In the genomic region with DNA sequence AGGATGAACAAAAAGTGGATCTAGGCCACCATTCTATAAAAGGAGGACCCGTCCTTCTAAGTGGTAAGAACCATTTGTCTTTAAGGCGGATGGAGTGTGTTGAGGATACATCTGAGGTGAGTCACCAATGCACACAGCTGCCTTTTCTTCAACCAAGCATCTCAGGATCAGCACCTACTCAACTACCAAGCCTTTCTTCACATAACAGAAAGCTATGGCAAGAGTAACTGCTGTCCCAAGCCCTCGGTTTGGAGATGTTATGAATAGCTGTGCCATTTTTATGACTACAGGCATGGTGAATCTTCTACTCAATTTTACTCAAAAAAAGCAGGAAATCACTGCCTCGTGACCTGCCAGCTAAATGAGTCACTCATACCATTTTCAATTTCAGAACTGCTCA, we compare ENCODE assay signal across 12 mouse cellular contexts.
"Had no signal": no experiment of that assay in that cellular context is flagged by ENCODE, and none has a peak within 500 bp of the region (broad histone marks: within the 10 kb centered on the region; RNA-seq: fewer than 3 reads in every experiment).

No protein-coding gene starts in this region.

- H3K4me2 ChIP-seq: liver, embryonic 11.5 days; liver, embryonic 15.5 days; midbrain, embryonic 12.5 days; neural tube, embryonic 13.5 days had no signal

- DNase-seq: right cerebral cortex, postnatal 14 days; thymus, postnatal 4 days had no signal

- H3K9ac ChIP-seq: liver, embryonic 15.5 days; midbrain, embryonic 12.5 days; neural tube, embryonic 13.5 days had no signal

- H3K27ac ChIP-seq: left cerebral cortex, adult 2 months; limb, embryonic 10.5 days; liver, embryonic 15.5 days; macrophage; midbrain, embryonic 12.5 days; neural tube, embryonic 13.5 days had no signal

- H3K36me3 ChIP-seq: limb, embryonic 10.5 days; liver, embryonic 15.5 days; midbrain, embryonic 12.5 days; neural tube, embryonic 13.5 days had no signal

- H3K4me1 ChIP-seq: limb, embryonic 10.5 days; liver, embryonic 15.5 days; megakaryocyte, embryonic 14.5 days; midbrain, embryonic 12.5 days; neural tube, embryonic 13.5 days had no signal

- H3K27me3 ChIP-seq: liver, embryonic 15.5 days; megakaryocyte, embryonic 14.5 days; midbrain, embryonic 12.5 days; neural tube, embryonic 13.5 days had no signal

- H3K9me3 ChIP-seq: limb, embryonic 10.5 days; liver, embryonic 15.5 days; midbrain, embryonic 12.5 days; neural tube, embryonic 13.5 days had no signal

- ATAC-seq: lung, postnatal 0 days; midbrain, embryonic 16.5 days had no signal

- H3K4me3 ChIP-seq: left cerebral cortex, adult 2 months; limb, embryonic 10.5 days; liver, embryonic 15.5 days; megakaryocyte, embryonic 14.5 days; midbrain, embryonic 12.5 days; neural tube, embryonic 13.5 days had no signal
